Mouse (Mus musculus) myocyte (in vitro differentiated cells): ENCODE results near the gene Copz1. TPM values are rescaled to one million over a fixed set of nuclear protein-coding genes. Genes with fewer than 3 reads are reported as not detected.

Experiments
- H3K27me3 ChIP-seq: one replicate; pipeline ENCODE4 v1.6.1; 2011; ENCODE audit not compliant: control insufficient read depth, insufficient read depth, insufficient read length
- H3K36me3 ChIP-seq: one replicate; pipeline ENCODE4 v1.6.1; 2011; ENCODE audit not compliant: control insufficient read depth, insufficient read depth
- H3K4me2 ChIP-seq: one replicate; pipeline ENCODE4 v1.6.1; 2011; ENCODE audit warnings: low read depth, control low read depth
- H3K4me3 ChIP-seq: one replicate; pipeline ENCODE4 v1.5.1; 2011; ENCODE audit warnings: mild to moderate bottlenecking, control low read depth, moderate library complexity
- H3K79me2 ChIP-seq: one replicate; pipeline ENCODE4 v1.6.1; 2011; ENCODE audit not compliant: control insufficient read depth, insufficient read depth
- H3ac ChIP-seq: one replicate; pipeline ENCODE4 v1.6.1; 2011; ENCODE audit not compliant: control insufficient read depth, insufficient read length
- CEBPB ChIP-seq: IDR thresholded peaks from 2 replicates; pipeline ENCODE4 v1.6.1; 2011; ENCODE audit warnings: mild to moderate bottlenecking, moderate library complexity; ENCODE audit not compliant: poor library complexity, insufficient read depth, severe bottlenecking
- E2F4 ChIP-seq: IDR thresholded peaks from one replicate; pipeline ENCODE4 v1.6.1; 2011; ENCODE audit warnings: mild to moderate bottlenecking, control low read depth, moderate library complexity; ENCODE audit not compliant: insufficient read depth
- MAX ChIP-seq: IDR thresholded peaks from one replicate; pipeline ENCODE4 v1.6.1; 2011; ENCODE audit warnings: low read depth, mild to moderate bottlenecking, control low read depth
- MYOD1 ChIP-seq, 3 experiments: IDR thresholded peaks; one replicate each; pipeline ENCODE4 v1.6.1; 2011; ENCODE audit warnings: control low read depth in 2 of 3, low read depth in 2 of 3, mild to moderate bottlenecking in 2 of 3, moderate library complexity in 1 of 3; ENCODE audit not compliant: insufficient read length in 2 of 3, control insufficient read depth in 1 of 3
- MYOG ChIP-seq, 3 experiments: IDR thresholded peaks; one replicate each; pipeline ENCODE4 v1.6.1; 2011; ENCODE audit warnings: control low read depth in 2 of 3, low read depth in 2 of 3, mild to moderate bottlenecking in 2 of 3; ENCODE audit not compliant: insufficient read length in 2 of 3, control insufficient read depth in 1 of 3, insufficient read depth in 1 of 3
- POLR2A ChIP-seq: IDR thresholded peaks from one replicate; pipeline ENCODE4 v1.6.1; 2011; ENCODE audit warnings: low read depth, mild to moderate bottlenecking, control low read depth, moderate library complexity; ENCODE audit not compliant: insufficient read length
- POLR2AphosphoS2 ChIP-seq: IDR thresholded peaks from one replicate; pipeline ENCODE4 v1.6.1; 2011; ENCODE audit warnings: low read depth, control low read depth; ENCODE audit not compliant: insufficient read length
- REST ChIP-seq: IDR thresholded peaks from one replicate; pipeline ENCODE4 v1.6.1; 2011; ENCODE audit warnings: mild to moderate bottlenecking, control low read depth, moderate library complexity; ENCODE audit not compliant: insufficient read depth, insufficient read length
- SRF ChIP-seq: IDR thresholded peaks from one replicate; pipeline ENCODE4 v1.6.1; 2011; ENCODE audit warnings: low read depth; ENCODE audit not compliant: control insufficient read depth, insufficient read length
- TCF12 ChIP-seq: IDR thresholded peaks from one replicate; pipeline ENCODE4 v1.6.1; 2011; ENCODE audit warnings: mild to moderate bottlenecking, control low read depth; ENCODE audit not compliant: poor library complexity, insufficient read depth, severe bottlenecking
- TCF3 ChIP-seq: IDR thresholded peaks from one replicate; pipeline ENCODE4 v1.6.1; 2011; ENCODE audit warnings: low read depth, control low read depth; ENCODE audit not compliant: insufficient read length
- USF1 ChIP-seq: IDR thresholded peaks from one replicate; pipeline ENCODE4 v1.6.1; 2011; ENCODE audit warnings: low read depth, mild to moderate bottlenecking, control low read depth, moderate library complexity
- polyA plus RNA-seq: library from polyadenylated mRNA; unstranded; fragments of >200 nt; fragmentation: generic; extraction: Trizol; gene quantifications from one replicate; pipeline ENCODE4 v1.2.1, GENCODE M21; 2012; ENCODE audit warnings: missing spikeins

Gene Copz1
- polyA plus RNA-seq, 1 experiment, result 172 TPM

- Histone ChIP-seq H3K36me3 (no peaks in the 10 kb centered on the region), H3ac (peak overlapping the region; percentile 37), H3K4me3 (peak overlapping the region; percentile 41), H3K27me3 (no peaks in the 10 kb centered on the region), H3K4me2 (peak overlapping the region; percentile 96), H3K79me2 (no peaks in the 10 kb centered on the region)
- TF ChIP-seq MYOG (IDR thresholded peaks at IDR 0.05; ENCODE audit: control insufficient read depth in 1 of 3, insufficient read depth in 1 of 3, insufficient read length in 2 of 3, low read depth in 2 of 3), result no peak
- TF ChIP-seq MAX, result no peak
- TF ChIP-seq POLR2AphosphoS2, result no peak
- TF ChIP-seq E2F4, result no peak
- TF ChIP-seq TCF3, result no peak
- TF ChIP-seq MYOD1 (IDR thresholded peaks at IDR 0.05; ENCODE audit: control insufficient read depth in 1 of 3, insufficient read length in 2 of 3, low read depth in 2 of 3), result no peak
- TF ChIP-seq REST, result no peak
- TF ChIP-seq SRF, result no peak
- TF ChIP-seq USF1, result no peak
- no peak for TF ChIP-seq TCF12
- no peak for TF ChIP-seq CEBPB
- TF ChIP-seq POLR2A, result no peak
Measured at GRCm38 (mm10) chr15:103322396-103322795, 49.9 kb downstream of the Copz1 start.

GRCm38 (mm10) chr15:103323070-103323454, 50.5 kb downstream of the Copz1 start:
- Histone ChIP-seq H3K4me2 (peak overlapping the region; percentile 100), H3ac (peak overlapping the region; percentile 37), H3K27me3 (no peaks in the 10 kb centered on the region), H3K79me2 (no peaks in the 10 kb centered on the region), H3K36me3 (no peaks in the 10 kb centered on the region), H3K4me3 (peak overlapping the region; percentile 41)
- TF ChIP-seq TCF12, result no peak
- no peak for TF ChIP-seq MYOD1 (IDR thresholded peaks at IDR 0.05; ENCODE audit: control insufficient read depth in 1 of 3, insufficient read length in 2 of 3, low read depth in 2 of 3)
- TF ChIP-seq POLR2AphosphoS2, result no peak
- no peak for TF ChIP-seq CEBPB
- no peak for TF ChIP-seq SRF
- no peak for TF ChIP-seq E2F4
- TF ChIP-seq POLR2A, result no peak
- no peak for TF ChIP-seq REST
- TF ChIP-seq USF1, result no peak
- no peak for TF ChIP-seq MAX
- TF ChIP-seq TCF3, result no peak
- no peak for TF ChIP-seq MYOG (IDR thresholded peaks at IDR 0.05; ENCODE audit: control insufficient read depth in 1 of 3, insufficient read depth in 1 of 3, insufficient read length in 2 of 3, low read depth in 2 of 3)

GRCm38 (mm10) chr15:103323455-103324247, 51.1 kb downstream of the Copz1 start:
- Histone ChIP-seq H3K27me3 (no peaks in the 10 kb centered on the region), H3K79me2 (no peaks in the 10 kb centered on the region), H3K4me3 (peak overlapping the region; percentile 41), H3K4me2 (peak overlapping the region; percentile 100), H3K36me3 (no peaks in the 10 kb centered on the region), H3ac (peak overlapping the region; percentile 37)
- peak; percentile 74 for TF ChIP-seq POLR2A
- TF ChIP-seq CEBPB, result no peak
- no peak for TF ChIP-seq USF1

GRCm38 (mm10) chr15:103333081-103333615, 60.6 kb downstream of the Copz1 start:
- TF ChIP-seq SRF (no peak), E2F4 (no peak)
- H3K27me3 ChIP-seq, result no peaks in the 10 kb centered on the region
- no peak overlapping the region for H3K4me3 ChIP-seq
- H3ac ChIP-seq, result no peak overlapping the region
- no peak overlapping the region for H3K4me2 ChIP-seq
- no peaks in the 10 kb centered on the region for H3K79me2 ChIP-seq
- no peaks in the 10 kb centered on the region for H3K36me3 ChIP-seq

- Histone ChIP-seq H3ac (no peak overlapping the region), H3K4me3 (no peak overlapping the region), H3K79me2 (no peaks in the 10 kb centered on the region), H3K4me2 (no peak overlapping the region), H3K27me3 (no peaks in the 10 kb centered on the region), H3K36me3 (no peaks in the 10 kb centered on the region)
- TF ChIP-seq REST (no peak), POLR2AphosphoS2 (no peak), POLR2A (no peak), TCF3 (no peak), MAX (no peak), CEBPB (no peak), USF1 (no peak), TCF12 (no peak), MYOD1 (IDR thresholded peaks at IDR 0.05; ENCODE audit: control insufficient read depth in 1 of 3, insufficient read length in 2 of 3, low read depth in 2 of 3) (no peak), MYOG (IDR thresholded peaks at IDR 0.05; ENCODE audit: control insufficient read depth in 1 of 3, insufficient read depth in 1 of 3, insufficient read length in 2 of 3, low read depth in 2 of 3) (no peak), SRF (no peak), E2F4 (no peak)
Measured at GRCm38 (mm10) chr15:103333738-103334137, 61.2 kb downstream of the Copz1 start.
